Mouse (Mus musculus) intestine, embryonic 16.5 days (tissue): Measurements from ENCODE around the gene Wdr19. TPM values are rescaled to one million over a fixed set of nuclear protein-coding genes. Genes with fewer than 3 reads are reported as not detected.

Source experiments
- ATAC-seq: fragments of 200-750 bp; cut with Nextera tagmentation; 2 replicates; pipeline ENCODE4 v1.8.0; 2017; ENCODE audit warnings: moderate TSS enrichment, moderate library complexity
- H3K27ac ChIP-seq: fragments of 300-500 bp; sonication (generic); 2 replicates; pipeline ENCODE4 v1.5.1; 2014; ENCODE audit warnings: mild to moderate bottlenecking, low read length
- H3K27me3 ChIP-seq: fragments of 300-500 bp; sonication (generic); replicated peaks from 2 replicates; pipeline ENCODE4 v1.6.1; 2014; ENCODE audit warnings: low read length, control low read depth, mixed read lengths; ENCODE audit not compliant: control insufficient read depth, insufficient read depth
- H3K36me3 ChIP-seq: fragments of 300-500 bp; sonication (generic); 2 replicates; pipeline ENCODE4 v1.6.1; 2014; ENCODE audit warnings: low read length, control low read depth; ENCODE audit not compliant: control insufficient read depth, insufficient read depth
- H3K4me1 ChIP-seq: fragments of 300-500 bp; sonication (generic); 2 replicates; pipeline ENCODE4 v1.6.1; 2014; ENCODE audit warnings: low read length, control low read depth, mixed read lengths; ENCODE audit not compliant: control insufficient read depth, insufficient read depth
- H3K4me2 ChIP-seq: fragments of 300-500 bp; sonication (generic); 2 replicates; pipeline ENCODE4 v1.6.1; 2014; ENCODE audit warnings: low read depth, low read length, control low read depth
- H3K4me3 ChIP-seq: fragments of 300-500 bp; sonication (generic); 2 replicates; pipeline ENCODE4 v1.5.1; 2014; ENCODE audit warnings: mild to moderate bottlenecking, low read length
- H3K9ac ChIP-seq: fragments of 300-500 bp; sonication (generic); 2 replicates; pipeline ENCODE4 v1.6.1; 2014; ENCODE audit warnings: low read depth, low read length
- H3K9me3 ChIP-seq: fragments of 300-500 bp; sonication (generic); 2 replicates; pipeline ENCODE4 v1.6.1; 2016; ENCODE audit warnings: low read length, control low read depth; ENCODE audit not compliant: control insufficient read depth
- WGBS: fragments of 180-500 bp; shearing (Covaris S2); extraction: QIAGEN DNeasy Blood & Tissue Kit; methylation state at CpG from one replicate; pipeline ENCODE4 v1.1.7; 2014; 5-methylcytosine and 5-hydroxymethylcytosine counted together
- polyA plus RNA-seq: library from polyadenylated mRNA; unstranded; fragments of >200 nt; fragmentation: Nextera tagmentation; extraction: Ambion mirVana; gene quantifications from 2 replicates; pipeline ENCODE4 v1.2.1, GENCODE M21; 2015

Wdr19 gene
- polyA plus RNA-seq: 4.3 and 4.5 TPM in 2 replicates

GRCm38 (mm10) chr5:65199346-65200128 lies at the start of gene Wdr19:
TSS of gene Wdr19 (plus strand) at chr5:65199696.
- peaks cover 5% of the 10 kb centered on the region; the same call in 1 of the 2 replicates for H3K4me1 ChIP-seq
- peak; percentile 100 for ATAC-seq
- whole genome bisulfite sequencing: under 1% methylated on average over 37 of the region's 37 CpGs
- no peaks in the 10 kb centered on the region for H3K27me3 ChIP-seq
- H3K4me2 ChIP-seq: peak within 1 kb of the TSS; percentile 74
- H3K9me3 ChIP-seq: no peaks in the 10 kb centered on the region
- H3K27ac ChIP-seq: peak within 1 kb of the TSS; percentile 31
- H3K9ac ChIP-seq: peak within 1 kb of the TSS; percentile 71
- no peaks in the 10 kb centered on the region for H3K36me3 ChIP-seq
- peak within 1 kb of the TSS; percentile 63 for H3K4me3 ChIP-seq

- H3K4me3 ChIP-seq: no peak overlapping the region
- no peak for ATAC-seq
- H3K9ac ChIP-seq: no peak overlapping the region
- no peak overlapping the region for H3K27ac ChIP-seq
- no peaks in the 10 kb centered on the region for H3K27me3 ChIP-seq
- no peaks in the 10 kb centered on the region for H3K9me3 ChIP-seq
- WGBS: 94% methylated on average over 6 of the region's 6 CpGs
- H3K4me1 ChIP-seq: no peaks in the 10 kb centered on the region
- H3K4me2 ChIP-seq: no peak overlapping the region
- 0 out of 2 replicates have a peak, but pooled peaks cover 2% of the 10 kb centered on the region for H3K36me3 ChIP-seq
These were observed 49.8 kb upstream of the Wdr19 start for GRCm38 (mm10) chr5:65149706-65150105.

GRCm38 (mm10) chr5:65150376-65150955 lies 49.0 kb upstream of the Wdr19 start:
- no peak overlapping the region for H3K4me2 ChIP-seq
- no peak for ATAC-seq
- no peak overlapping the region for H3K9ac ChIP-seq
- no peaks in the 10 kb centered on the region for H3K9me3 ChIP-seq
- no peak overlapping the region for H3K4me3 ChIP-seq
- no peak overlapping the region for H3K27ac ChIP-seq
- H3K36me3 ChIP-seq: 0 out of 2 replicates have a peak, but pooled peaks cover 2% of the 10 kb centered on the region
- H3K27me3 ChIP-seq: no peaks in the 10 kb centered on the region
- no peaks in the 10 kb centered on the region for H3K4me1 ChIP-seq
- 91% methylated on average over 8 of the region's 8 CpGs for WGBS

- H3K4me2 ChIP-seq: no peak overlapping the region
- H3K4me1 ChIP-seq: no peaks in the 10 kb centered on the region
- 0 out of 2 replicates have a peak, but pooled peaks cover 2% of the 10 kb centered on the region for H3K36me3 ChIP-seq
- H3K4me3 ChIP-seq: no peak overlapping the region
- H3K27ac ChIP-seq: no peak overlapping the region
- whole genome bisulfite sequencing: 87% methylated on average over 3 of the region's 3 CpGs
- H3K9ac ChIP-seq: no peak overlapping the region
- no peaks in the 10 kb centered on the region for H3K9me3 ChIP-seq
- no peak for ATAC-seq
- H3K27me3 ChIP-seq: no peaks in the 10 kb centered on the region
These were observed 48.2 kb upstream of the Wdr19 start for GRCm38 (mm10) chr5:65151276-65151675.

- H3K27ac ChIP-seq: no peak overlapping the region
- ATAC-seq: no peak
- H3K9me3 ChIP-seq: no peaks in the 10 kb centered on the region
- H3K27me3 ChIP-seq: no peaks in the 10 kb centered on the region
- H3K4me3 ChIP-seq: no peak overlapping the region
- WGBS: 87% methylated on average over 5 of the region's 5 CpGs
- no peak overlapping the region for H3K9ac ChIP-seq
- no peak overlapping the region for H3K4me2 ChIP-seq
- H3K4me1 ChIP-seq: no peaks in the 10 kb centered on the region
- H3K36me3 ChIP-seq: 0 out of 2 replicates have a peak, but pooled peaks cover 2% of the 10 kb centered on the region
These were observed 47.7 kb upstream of the Wdr19 start for GRCm38 (mm10) chr5:65151767-65152166.

- Histone ChIP-seq H3K27me3 (no peaks in the 10 kb centered on the region), H3K4me1 (no peaks in the 10 kb centered on the region), H3K4me3 (no peak overlapping the region), H3K9ac (no peak overlapping the region), H3K36me3 (no peaks in the 10 kb centered on the region), H3K27ac (no peak overlapping the region), H3K4me2 (no peak overlapping the region), H3K9me3 (no peaks in the 10 kb centered on the region)
- WGBS: 79% methylated on average over 6 of the region's 6 CpGs
- ATAC-seq: no peak
These were observed 45.2 kb upstream of the Wdr19 start for GRCm38 (mm10) chr5:65154287-65154686.

GRCm38 (mm10) chr5:65156853-65157252 lies 42.6 kb upstream of the Wdr19 start:
- WGBS: 81% methylated on average over 2 of the region's 2 CpGs
- Histone ChIP-seq H3K4me1 (no peaks in the 10 kb centered on the region), H3K4me2 (no peak overlapping the region), H3K27ac (no peak overlapping the region), H3K36me3 (no peaks in the 10 kb centered on the region), H3K9ac (no peak overlapping the region), H3K4me3 (no peak overlapping the region), H3K27me3 (no peaks in the 10 kb centered on the region), H3K9me3 (no peaks in the 10 kb centered on the region)
- ATAC-seq: no peak

- Histone ChIP-seq H3K36me3 (no peaks in the 10 kb centered on the region), H3K9me3 (no peaks in the 10 kb centered on the region), H3K4me1 (no peaks in the 10 kb centered on the region), H3K9ac (no peak overlapping the region), H3K4me3 (no peak overlapping the region), H3K4me2 (0 out of 2 replicates have a peak overlapping the region, but pooled peaks have one; percentile 10), H3K27ac (no peak overlapping the region), H3K27me3 (no peaks in the 10 kb centered on the region)
- WGBS: 51% methylated on average over 22 of the region's 22 CpGs
- ATAC-seq: peak; percentile 82
These were observed 41.8 kb upstream of the Wdr19 start for GRCm38 (mm10) chr5:65157412-65158381.
